Mouse (Mus musculus) adrenal gland (tissue): ENCODE data around the gene Slc17a7.
"Not testable (repeated sequence)": the region's sequence is repeated elsewhere in the genome, so short reads cannot be mapped to it uniquely, and the experiment has no call there.

ENCODE experiments used
- intact Hi-C: fragments of 180-260 bp; cut with DNase I; formaldehyde crosslinking; loops from one replicate; pipeline ENCODE4 v1.15.1; 2025

Gene Slc17a7

DNA sequence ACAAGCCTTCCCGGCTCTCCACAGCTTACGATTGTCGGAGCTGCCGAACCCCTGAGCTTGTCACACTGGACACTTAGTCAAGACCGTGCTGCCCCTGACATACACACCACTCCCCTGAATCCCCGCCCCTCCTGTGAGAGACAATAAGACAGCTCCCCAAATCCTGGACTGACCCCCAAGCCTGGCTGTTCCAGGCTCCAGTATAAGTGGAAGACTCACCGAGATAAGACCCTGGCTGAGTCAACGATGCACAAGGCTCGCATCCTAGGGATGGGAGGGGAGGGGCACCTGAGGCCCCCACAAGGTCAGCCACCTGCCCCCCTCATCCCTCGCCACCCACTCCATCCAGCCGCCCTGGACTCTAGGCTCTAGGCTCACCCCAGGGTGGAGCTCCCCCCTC lies 31.9 kb upstream of the Slc17a7 start:
- intact Hi-C loops, result no loop called here

DNA sequence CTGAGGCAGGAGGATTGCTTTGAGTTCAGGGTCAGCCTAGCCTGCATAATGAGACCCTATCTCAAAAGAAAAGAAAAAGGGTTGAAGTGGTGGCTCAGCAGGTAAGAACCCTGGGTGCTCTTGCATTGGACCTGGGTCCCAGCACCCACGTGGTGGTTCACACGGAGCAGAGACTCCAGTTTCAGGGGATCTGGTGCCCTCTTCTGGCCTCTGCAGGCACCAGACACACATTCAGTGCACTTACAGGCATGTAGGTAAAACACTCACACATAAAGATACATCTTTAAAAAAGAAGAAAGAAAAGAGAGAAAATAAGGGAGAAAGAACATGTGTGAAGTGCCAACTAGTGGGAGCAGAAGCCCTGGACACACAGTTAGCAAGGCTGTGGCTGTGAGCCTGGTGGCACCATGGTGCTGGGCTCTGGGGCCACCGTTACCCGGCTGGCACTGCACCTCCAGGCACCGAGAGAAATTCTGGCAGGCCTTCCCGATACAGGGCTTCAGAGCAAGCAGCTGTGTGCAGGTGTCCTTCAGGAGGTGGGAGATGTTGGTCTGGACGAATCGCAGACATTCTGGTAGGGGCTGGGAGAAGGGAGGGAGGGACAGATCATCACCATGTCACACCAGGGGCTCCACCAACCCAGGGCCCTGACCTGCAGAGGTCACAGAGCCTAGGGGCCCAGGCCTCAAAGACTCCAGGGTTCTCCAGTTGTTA lies 30.1 kb upstream of the Slc17a7 start:
- intact Hi-C loops, result no loop called here

DNA sequence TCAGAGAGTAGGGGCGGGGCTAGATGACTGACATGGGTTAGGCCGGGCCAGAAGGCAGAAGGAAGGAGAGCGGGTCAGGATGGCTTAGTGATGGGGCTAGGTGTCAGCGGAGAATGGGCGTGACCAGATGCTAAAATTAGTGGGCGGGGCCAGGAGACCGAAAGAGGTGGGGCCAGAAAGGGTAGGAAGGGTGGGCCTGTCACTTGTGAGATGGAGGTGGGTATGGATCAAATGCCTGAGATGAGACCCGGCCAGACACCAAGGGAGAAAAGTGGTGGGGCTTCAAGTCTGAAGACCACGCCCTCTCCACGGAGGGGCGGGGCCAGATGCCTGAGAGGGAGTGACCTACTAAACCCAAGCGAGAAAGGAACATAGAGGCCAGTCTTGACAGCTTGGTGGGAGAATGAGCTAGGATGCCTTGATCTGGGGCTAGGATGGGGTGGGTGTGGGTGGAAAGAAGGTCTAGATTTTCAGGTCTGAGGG lies 29.2 kb upstream of the Slc17a7 start:
- intact Hi-C loops, result no loop called here

DNA sequence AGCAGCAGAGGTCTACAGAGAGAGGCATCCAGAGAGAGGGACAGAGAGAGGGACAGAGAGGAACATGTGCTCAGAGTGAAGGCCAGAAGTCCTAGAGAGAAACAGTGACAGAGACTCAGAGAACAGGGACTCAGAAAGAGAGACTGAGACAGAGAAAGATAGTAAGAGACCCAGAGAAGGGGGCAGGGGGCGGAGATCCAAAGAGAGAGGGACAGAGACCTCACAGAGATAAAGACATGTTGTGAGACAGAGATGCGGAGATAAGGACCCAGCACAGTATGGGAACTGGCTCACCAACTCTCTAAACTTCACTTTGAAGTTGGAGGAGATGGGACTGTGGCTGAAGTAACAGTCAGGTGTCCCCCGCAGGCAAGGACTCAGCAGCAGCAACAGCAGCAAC lies 28.4 kb upstream of the Slc17a7 start:
- intact Hi-C loops, result no loop called here

DNA sequence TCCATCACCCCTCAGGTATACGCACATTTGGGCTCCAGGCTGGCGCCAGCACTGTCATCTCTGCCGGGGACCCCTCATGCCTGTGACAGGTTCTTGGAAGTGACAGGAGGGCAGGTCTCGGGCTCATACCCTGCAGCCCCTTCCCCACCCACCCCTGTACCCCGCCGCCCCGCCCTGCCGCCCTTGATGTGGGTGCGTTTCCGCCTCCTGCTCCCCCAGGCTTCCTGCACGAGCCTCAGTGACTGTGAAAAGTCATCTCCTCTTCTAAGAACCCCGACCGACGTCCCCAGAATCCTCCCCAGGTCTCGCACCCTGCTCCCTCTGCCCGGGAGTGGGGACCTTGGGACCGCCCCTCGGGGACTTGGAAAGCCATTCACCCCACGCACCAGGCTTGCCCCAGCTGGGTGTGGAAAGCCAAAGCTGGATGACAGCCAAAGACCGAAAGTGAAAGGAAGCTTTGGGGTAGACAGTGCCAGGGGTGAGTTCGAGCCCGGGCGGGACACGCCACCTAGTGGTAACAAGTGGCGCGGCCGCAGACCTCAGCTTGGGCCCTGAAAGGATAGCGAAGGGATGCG lies 27.7 kb upstream of the Slc17a7 start, which contains the start of the genes Gm45713 and Flt3l:
TSS of gene Gm45713 (minus strand) at position 239 of the 575 bp plus-strand sequence.
TSS of gene Flt3l (minus strand) at position 440 of the 575 bp plus-strand sequence.
- intact Hi-C loops, result loop anchor here (1.0 kb wide), 1 partner anchor 56 kb away; no protein-coding TSS in a partner anchor

DNA sequence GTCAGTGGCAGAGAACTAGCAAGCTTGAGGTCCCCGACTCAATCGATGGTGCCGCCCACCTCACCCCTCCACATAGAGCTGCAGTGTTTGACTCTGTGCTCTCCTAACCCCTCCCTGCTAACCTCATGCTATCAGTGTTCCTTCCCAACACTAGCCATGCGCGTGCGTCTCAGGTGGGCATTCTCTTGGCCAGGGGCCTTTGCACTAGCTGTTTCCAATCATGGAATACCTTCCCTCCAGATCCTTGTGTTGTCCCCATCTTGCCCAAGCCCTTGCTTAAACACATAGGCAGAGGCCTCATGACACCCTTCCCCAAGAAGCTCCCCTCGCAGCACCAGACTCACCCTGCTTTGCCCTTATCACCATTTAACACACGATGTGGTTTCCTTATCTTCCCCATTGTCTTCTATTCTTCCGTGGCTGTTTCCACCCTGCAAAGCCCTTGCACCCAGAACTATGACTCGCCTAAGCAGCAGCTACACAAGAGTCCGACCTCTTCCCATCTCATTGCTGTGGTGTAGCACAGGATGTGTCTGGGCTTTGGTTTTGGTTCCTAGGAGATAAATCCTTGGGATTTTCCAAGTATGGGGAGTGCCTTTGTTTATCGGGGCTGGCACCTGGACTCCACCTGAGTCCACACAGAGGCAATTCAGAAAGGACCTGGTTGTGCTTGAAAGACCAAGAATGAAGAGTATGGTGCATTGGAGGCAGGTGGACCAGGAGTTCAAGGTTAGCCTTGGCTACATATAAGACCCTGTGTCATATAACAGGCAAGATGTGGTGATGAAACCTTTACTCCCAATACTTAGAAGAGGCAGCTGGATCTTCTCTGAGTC lies 26.4 kb upstream of the Slc17a7 start:
- intact Hi-C loops, result no loop called here

DNA sequence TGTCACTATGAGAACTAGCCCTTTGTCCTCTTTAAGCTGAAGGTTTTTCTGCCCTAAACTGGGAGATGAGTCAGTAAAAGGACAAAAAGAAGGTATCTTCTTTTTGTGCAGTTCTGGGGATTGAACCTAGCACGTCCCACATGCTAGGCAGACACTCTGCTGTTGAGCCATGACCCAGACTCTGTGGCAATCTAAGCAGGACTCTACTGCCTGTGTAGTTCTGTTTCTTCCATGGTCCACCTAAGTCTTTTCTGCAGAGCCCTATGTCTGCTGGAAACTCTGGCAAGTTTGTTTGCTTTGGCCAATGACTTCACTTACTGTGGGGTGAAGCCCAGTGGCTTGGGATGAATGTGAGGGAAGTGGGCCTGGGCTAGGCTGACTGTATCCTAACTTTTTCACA lies 25.3 kb upstream of the Slc17a7 start:
- intact Hi-C loops, result no loop called here

DNA sequence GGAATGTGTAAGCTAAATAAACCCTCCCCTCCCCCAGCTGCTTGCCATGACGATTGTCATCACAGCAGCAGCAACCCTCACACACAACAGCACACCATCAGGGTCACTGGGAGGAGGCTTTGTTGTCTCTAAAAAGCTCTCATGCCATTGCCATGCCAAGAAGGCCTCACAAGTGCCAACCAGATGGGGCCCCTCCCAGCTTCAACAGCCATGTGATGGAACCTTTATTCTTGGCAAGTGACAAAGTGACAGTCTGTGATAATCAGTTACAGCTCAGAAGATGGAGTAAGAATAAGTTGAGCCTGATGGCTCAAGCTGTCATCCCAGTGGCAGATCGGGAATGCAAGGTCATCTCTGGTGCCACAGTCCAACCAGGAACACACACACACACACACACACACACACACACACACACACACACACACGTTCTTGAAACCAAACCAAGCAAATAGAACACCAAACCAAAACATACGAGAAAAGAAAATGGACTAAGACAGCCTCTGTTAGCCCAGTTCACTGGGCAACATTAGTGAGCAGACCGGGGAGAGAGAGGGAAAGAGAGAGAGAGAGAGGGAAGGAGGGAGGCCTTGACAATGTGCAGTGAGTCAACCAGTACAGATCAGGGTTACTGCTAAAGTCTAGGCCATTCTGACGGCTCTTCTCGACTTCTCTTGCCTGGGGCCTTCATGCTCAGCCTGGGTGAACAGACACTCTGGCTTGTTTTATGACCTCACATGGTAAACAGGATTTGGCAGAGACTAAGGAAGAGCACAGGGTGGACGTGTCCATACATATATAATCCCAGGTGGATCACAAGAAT lies 23.6 kb upstream of the Slc17a7 start:
- intact Hi-C loops, result no loop called here

DNA sequence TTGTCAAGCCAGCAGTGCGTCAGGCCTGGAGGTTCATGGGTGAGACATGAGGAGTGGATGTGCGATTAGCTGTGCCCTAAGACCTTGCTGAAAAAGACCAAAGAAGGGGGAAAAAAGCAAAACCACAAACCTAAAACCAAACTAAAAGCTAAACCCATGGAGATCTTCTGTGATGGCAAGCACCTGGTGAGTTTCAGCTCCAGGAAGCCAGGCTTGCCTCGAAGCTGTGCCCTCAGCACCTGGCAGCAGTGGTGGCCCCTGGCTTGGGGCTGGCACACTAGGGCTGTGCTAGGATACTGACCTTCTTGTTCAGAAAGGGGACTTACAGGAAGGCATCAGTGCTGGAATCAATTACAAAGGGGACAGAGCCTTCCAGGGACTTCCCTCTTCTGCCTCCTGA lies 22.4 kb upstream of the Slc17a7 start:
- intact Hi-C loops, result no loop called here

DNA sequence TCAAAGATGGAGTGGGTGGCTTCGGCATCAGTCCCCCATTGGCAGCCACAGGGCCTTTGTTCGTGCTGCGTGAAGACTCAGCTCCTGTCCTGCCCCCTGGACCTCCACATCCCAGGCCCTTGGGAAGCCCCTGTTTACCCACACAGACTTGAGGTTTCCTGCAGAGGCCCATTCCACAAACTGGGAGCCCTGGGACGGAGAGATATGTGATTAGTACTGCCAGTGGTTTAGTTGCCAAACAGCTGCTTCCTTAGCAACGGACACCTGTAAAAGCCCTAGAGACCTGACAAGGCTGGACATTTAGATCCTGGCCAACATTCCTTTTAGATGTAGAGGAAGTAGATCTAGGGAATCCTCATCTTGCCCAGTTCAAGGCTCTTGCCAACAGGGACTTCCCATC lies 21.8 kb upstream of the Slc17a7 start:
- intact Hi-C loops, result no loop called here

DNA sequence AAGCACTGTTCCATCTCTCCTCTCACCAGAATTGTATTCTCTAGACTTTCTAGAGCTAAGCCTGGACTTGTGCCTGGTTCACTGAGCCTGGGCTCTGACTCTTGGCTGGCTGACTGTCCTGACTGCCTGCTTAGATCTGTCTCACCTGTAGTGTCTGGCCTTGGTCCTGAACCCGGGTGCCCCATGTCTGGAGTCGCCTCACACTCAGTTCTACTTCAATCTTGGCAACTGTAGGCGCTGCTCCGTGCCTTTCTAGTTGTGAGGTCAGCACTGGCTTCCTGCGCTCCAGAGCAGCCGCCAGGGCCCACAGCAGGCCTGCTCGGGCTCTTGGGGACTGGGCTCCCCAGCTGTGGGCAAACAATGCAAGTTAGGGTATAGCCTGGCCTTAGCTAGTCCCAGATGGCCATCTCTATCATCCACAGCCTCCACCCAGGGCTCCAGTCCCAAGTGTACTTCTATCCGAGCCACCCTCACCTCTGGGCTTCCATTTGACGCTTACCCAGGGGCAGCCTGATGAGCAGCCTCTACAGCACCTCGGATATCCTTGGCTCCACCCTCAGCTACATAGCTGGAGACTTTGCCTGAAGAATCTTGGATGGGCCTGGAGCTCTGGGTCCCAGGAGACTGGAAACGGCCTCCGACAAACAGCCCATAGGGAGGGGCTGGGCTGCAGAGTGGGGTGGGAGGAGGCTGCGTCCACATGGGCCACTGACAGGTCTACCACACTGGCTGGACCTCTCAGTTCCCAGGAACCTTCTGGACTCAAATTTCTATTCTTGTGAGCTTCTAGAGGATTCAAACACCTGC lies 19.2 kb upstream of the Slc17a7 start:
- intact Hi-C loops, result no loop called here

DNA sequence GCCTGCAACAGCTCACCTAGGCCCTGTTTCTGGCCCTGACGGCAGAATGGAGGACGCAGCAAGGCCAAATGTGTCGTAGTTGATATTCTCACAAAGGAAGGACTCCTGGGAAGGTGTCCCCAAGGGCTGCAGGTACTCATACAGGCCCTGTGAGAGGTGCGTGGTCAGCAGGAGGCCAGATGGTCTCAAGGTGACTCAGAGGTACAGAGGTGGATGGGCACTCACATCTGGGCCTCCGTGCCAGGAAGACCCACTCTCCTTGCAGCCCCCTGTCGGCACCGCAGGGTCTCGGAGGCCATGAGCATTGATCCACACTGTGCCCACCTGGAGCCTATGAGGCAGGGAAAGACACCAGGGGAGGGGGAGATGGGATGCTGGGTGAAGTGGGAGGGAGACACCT lies 18.3 kb upstream of the Slc17a7 start:
- intact Hi-C loops, result no loop called here

DNA sequence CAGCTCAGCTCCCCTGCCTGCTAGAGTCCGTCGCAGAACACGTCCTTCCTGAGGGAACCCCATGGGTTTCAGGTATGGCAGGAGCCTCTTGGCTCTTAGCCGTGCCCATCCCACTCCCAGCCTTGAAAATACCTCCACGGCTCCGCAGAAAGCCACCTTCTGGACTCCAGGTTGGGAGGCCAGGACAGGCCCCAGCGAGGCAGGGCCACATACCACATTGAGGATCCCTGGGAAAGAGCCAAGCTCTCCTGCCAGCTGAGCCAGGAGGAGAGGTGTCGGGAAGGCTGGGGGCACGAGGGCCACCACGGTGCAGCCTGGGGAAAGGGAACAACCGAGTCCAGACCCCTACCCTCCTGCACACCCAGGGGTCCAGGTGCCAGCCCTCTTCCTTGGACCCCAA lies 16.5 kb upstream of the Slc17a7 start:
- intact Hi-C loops, result no loop called here

DNA sequence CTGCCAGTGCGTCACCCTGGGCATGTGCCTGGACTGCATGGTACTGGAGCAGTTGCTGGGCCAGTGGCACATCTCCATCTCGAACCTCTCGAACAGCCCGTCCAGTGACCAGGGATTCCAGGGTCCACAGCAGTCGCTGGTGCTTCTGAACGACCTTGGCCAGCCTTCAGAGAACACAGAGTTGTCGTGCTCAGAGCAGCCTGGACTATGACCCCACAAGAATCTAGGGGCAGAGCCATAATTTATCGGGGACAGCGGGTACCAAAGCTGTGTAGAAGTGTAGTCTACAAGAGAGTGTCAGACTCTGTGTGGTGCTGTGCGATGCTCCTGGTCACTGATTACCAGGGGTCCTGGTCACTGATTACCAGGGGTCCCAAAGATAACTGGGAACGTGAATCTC lies 15.8 kb upstream of the Slc17a7 start:
- intact Hi-C loops, result no loop called here

DNA sequence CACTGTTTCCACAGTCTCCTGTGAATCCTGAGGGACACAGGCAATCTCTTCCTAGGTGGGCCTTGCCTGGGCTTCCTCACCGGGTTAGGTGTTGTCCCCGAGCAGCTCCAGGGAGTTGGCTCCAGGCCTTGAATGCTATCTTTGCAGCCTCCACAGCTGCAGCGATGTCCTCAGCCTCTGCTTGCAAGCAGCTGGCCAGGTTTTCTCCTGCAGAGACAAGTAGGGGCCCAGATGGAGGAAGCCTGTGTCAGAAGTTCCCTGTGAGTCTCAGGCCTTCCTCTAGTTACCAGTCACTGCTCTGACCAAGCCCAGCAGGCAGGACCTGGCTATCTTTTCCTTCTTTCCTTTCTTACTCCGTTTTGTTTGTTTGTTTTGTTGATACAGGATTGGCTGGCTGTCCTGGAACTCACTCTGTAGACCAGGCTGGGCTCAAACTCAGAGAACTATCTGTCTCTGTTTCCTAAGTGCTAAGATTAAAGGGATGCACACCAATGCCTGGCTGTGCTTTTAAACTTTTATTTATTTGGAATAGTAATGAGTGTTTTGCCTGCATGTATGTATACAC lies 15.1 kb upstream of the Slc17a7 start:
- intact Hi-C loops, result no loop called here

DNA sequence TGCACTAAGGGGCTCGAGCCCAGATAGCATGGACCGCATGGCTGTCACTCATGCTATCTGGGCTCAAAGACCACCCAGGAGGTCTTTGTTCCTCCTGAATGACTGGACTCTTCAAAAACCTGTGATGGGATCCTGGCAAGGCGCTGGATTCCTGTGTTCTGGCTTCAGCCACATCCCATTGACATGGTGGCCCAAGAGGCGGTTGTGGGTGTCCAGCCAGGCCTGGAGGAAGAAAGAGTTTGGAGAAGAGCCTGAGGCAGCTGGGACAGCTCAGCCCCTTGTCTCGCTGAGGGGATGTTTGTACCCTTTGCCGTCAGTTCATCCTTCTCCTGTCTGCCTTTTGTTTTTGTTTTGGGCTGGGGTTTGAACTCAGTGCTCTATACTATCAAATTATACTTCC lies 14.2 kb upstream of the Slc17a7 start:
- intact Hi-C loops, result no loop called here

DNA sequence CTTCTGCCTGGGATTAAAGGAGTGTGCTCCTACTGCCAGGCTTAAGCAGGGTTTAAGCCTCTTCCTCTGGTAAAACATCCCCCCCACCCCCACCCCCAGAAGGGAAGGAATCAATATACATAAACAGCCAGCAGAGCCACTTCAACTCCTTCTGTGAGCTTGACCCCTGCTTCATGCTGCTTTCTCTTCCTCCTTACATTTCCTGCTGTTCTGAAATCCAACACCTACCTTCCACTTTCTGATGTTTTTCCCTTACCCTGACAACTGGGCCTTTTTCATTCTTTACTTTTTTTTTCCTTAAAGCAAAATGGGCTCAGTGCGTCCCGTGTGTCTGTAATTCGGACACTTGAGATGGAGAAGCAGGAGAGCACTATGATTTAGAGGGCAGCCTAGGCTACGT lies 13.4 kb upstream of the Slc17a7 start:
- intact Hi-C loops, result no loop called here

DNA sequence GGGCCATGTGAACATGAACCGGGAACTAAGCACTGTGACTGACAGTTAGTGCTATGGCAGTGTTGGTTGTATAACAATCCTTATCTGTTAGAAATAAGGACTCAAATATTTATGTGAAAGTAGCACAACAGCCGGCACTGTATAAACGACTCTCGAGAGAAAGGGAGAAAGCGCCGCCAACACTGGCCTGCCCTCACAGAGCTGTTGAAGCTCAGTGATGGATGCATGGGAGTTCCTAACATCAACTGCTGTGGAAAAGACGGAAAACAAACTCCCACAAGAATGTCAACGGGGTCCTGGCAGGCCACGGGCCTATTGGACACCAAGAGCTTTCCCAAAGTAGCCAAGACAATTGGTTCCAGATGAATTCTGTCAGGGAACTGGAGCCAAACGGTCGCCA lies 12.4 kb upstream of the Slc17a7 start:
- intact Hi-C loops, result no loop called here

DNA sequence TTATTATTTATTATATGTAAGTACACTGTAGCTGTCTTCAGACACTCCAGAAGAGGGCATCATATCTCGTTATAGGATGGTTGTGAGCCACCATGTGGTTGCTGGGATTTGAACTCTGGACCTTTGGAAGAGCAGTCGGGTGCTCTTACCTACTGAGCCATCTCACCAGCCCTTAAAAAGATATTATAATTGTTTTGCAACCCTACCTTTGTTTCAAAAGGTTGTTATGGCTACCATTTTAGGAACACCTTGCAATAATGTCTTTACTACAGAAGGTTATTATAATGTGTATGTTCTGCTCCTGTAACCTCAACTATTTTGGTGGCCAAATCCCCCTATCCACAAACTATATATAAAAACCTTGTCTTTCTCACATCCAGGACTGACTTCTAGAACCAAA lies 10.7 kb upstream of the Slc17a7 start:
- intact Hi-C loops, result not testable (repeated sequence)

DNA sequence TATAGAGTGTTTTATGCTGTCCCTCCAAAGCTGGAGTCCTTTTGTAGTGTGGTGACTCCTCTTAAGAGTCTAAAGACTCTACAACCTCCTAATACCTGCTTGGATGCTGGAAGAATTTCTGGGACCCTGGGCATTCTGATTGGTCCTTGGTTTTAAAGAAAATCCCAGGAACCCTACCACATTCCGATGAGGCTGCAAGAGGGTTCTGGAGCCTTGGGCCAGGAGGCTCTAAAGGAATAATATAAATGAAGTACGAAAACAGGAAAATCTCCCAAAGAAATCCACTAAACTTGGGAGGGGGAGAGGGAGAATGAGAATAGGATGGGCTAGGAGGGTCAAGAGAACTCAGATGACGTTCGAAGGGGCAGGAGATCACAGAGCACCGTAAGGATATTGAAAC lies 10.2 kb upstream of the Slc17a7 start:
- intact Hi-C loops, result no loop called here
